Mouse (Mus musculus) megakaryocyte, embryonic 14.5 days (primary cell): Measurements from ENCODE around the gene Gcnt1.

Experiments
- FLI1 ChIP-seq: IDR thresholded peaks from 2 replicates; pipeline ENCODE4 v1.6.1; 2012; ENCODE audit warnings: low read length, inconsistent platforms, mixed read lengths
- GATA1 ChIP-seq: IDR thresholded peaks from 3 replicates; pipeline ENCODE4 v1.6.1; 2012; ENCODE audit warnings: mixed read lengths, low read length, inconsistent platforms, borderline replicate concordance

GRCm38 (mm10) chr19:17319770-17320169 is 52.9 kb downstream of the Gcnt1 start:
- TF ChIP-seq GATA1 (no peak), FLI1 (no peak)
